Mouse (Mus musculus) small intestine, adult 2 months (tissue): ENCODE data around the gene Car2. TPM values are rescaled to one million over a fixed set of nuclear protein-coding genes. Genes with fewer than 3 reads are reported as not detected.

Experiments used
- H3K27ac ChIP-seq: fragments of 200-500 bp; 2 replicates; pipeline ENCODE4 v1.5.1; 2012; ENCODE audit warnings: low read depth, low read length, control low read depth, inconsistent platforms; ENCODE audit not compliant: insufficient read depth
- H3K27me3 ChIP-seq: fragments of 200-500 bp; 2 replicates; pipeline ENCODE4 v1.6.1; 2012; ENCODE audit warnings: mild to moderate bottlenecking, moderate library complexity, low read length, inconsistent platforms; ENCODE audit not compliant: control insufficient read depth, insufficient read depth
- H3K36me3 ChIP-seq: fragments of 200-500 bp; 2 replicates; pipeline ENCODE4 v1.6.1; 2012; ENCODE audit warnings: mild to moderate bottlenecking, low read length, control low read depth, inconsistent platforms; ENCODE audit not compliant: control insufficient read depth, insufficient read depth
- H3K4me1 ChIP-seq: fragments of 200-500 bp; 2 replicates; pipeline ENCODE4 v1.6.1; 2012; ENCODE audit warnings: low read length, inconsistent platforms, mixed read lengths; ENCODE audit not compliant: control insufficient read depth, insufficient read depth, insufficient read length
- H3K4me3 ChIP-seq: fragments of 200-500 bp; 2 replicates; pipeline ENCODE4 v1.5.1; 2012; ENCODE audit warnings: low read depth, mild to moderate bottlenecking, control low read depth, inconsistent platforms, low read length, moderate library complexity
- CTCF ChIP-seq: fragments of 200-500 bp; IDR thresholded peaks from 2 replicates; pipeline ENCODE4 v1.5.1; 2012; ENCODE audit warnings: low read depth, mild to moderate bottlenecking, control low read depth, inconsistent platforms, low read length, moderate library complexity, mixed read lengths; ENCODE audit not compliant: insufficient replicate concordance, insufficient read length; ENCODE audit errors: extremely low read depth
- POLR2A ChIP-seq: fragments of 200-500 bp; IDR thresholded peaks from 2 replicates; pipeline ENCODE4 v1.6.1; 2012; ENCODE audit warnings: low read depth, mild to moderate bottlenecking, control low read depth, inconsistent platforms, low read length, moderate library complexity
- WGBS: fragments of 180-500 bp; shearing (Covaris S2); methylation state at CpG from one replicate; pipeline ENCODE4 v1.1.7; 2018; 5-methylcytosine and 5-hydroxymethylcytosine counted together
- polyA plus RNA-seq: library from polyadenylated mRNA; depleted of rRNA; stranded (reverse); fragments of >200 nt; gene quantifications from 2 replicates; pipeline ENCODE4 v1.2.3, GENCODE M21; 2012

Gene Car2
- polyA plus RNA-seq, 1 experiment, result 23.6 TPM

DNA sequence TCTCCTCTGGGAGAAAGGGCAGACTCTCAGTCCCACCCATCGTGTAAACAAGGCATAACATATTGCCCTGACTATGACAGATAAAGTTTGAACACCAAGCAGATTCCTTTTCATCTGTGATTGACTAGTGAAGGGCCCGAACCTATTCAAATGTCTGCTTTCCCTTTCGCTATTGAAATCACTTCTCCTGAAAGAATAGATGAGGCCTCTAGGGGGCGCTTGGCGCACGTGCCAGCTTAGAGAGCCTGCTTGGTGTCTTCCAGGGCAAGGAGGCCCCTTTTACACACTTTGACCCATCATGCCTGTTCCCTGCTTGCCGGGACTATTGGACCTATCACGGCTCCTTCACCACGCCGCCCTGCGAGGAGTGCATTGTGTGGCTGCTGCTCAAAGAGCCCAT is 16.3 kb upstream of the Car2 start:
- Histone ChIP-seq H3K27me3 (no peaks in the 10 kb centered on the region), H3K27ac (no peak overlapping the region), H3K4me3 (0 out of 2 replicates have a peak overlapping the region, but pooled peaks have one; percentile 14), H3K4me1 (peaks cover 7% of the 10 kb centered on the region; the same call in 1 of the 2 replicates), H3K36me3 (no peaks in the 10 kb centered on the region)
- WGBS, result 9% methylated on average over 11 of the region's 11 CpGs
- TF ChIP-seq CTCF (peak; percentile 86; the same call in 1 of the 2 replicates), POLR2A (no peak)

GRCm38 (mm10) chr3:14870528-14870927 is 15.5 kb upstream of the Car2 start:
- Histone ChIP-seq H3K4me1 (peaks cover 7% of the 10 kb centered on the region; the same call in 1 of the 2 replicates), H3K27me3 (no peaks in the 10 kb centered on the region), H3K36me3 (no peaks in the 10 kb centered on the region), H3K4me3 (no peak overlapping the region), H3K27ac (no peak overlapping the region)
- 27% methylated on average over 1 of the region's 1 CpGs for WGBS
- TF ChIP-seq POLR2A (no peak), CTCF (no peak)

- 56% methylated on average over 7 of the region's 7 CpGs for WGBS
- Histone ChIP-seq H3K4me3 (no peak overlapping the region), H3K36me3 (no peaks in the 10 kb centered on the region), H3K27ac (no peak overlapping the region), H3K4me1 (peaks cover 7% of the 10 kb centered on the region; the same call in 1 of the 2 replicates), H3K27me3 (no peaks in the 10 kb centered on the region)
- TF ChIP-seq CTCF (no peak), POLR2A (no peak)
Measured at GRCm38 (mm10) chr3:14871386-14871785, 14.7 kb upstream of the Car2 start.

- WGBS, result 42% methylated on average over 8 of the region's 8 CpGs
- Histone ChIP-seq H3K36me3 (no peaks in the 10 kb centered on the region), H3K27ac (no peak overlapping the region), H3K27me3 (no peaks in the 10 kb centered on the region), H3K4me1 (peaks cover 5% of the 10 kb centered on the region; the same call in 1 of the 2 replicates), H3K4me3 (no peak overlapping the region)
- TF ChIP-seq POLR2A, result no peak
Measured at GRCm38 (mm10) chr3:14874402-14875040, 11.6 kb upstream of the Car2 start.

DNA sequence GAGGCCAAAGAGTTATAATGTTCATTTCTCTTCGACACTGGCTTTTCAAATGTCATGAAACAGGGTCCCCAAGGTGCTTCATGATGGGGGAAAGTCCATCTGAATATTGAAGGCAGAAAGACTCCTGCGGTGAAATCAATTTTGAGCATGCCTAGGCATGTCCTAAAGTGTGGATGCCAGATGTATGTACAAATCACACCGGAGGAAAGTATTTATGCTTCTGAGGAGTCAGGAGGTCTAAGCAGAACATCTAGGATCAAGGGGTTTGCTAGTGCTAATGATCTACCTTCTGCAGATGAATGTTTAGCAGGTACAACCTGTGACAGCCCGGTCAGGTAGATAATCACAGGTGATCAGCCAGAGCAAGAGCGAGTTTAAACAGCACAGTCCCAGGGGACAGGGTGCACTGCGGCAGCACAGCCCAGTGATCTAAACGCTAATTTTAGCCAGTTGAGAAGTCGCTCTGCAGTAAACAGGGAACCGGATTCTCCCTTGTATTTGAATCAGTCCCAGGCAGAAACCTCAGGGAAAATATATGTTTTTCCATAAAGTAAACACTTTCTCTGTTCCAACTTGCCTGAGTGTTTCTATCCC is 9.7 kb upstream of the Car2 start:
- TF ChIP-seq CTCF (no peak), POLR2A (no peak)
- Histone ChIP-seq H3K27ac (no peak overlapping the region), H3K4me1 (no peaks in the 10 kb centered on the region), H3K4me3 (no peak overlapping the region), H3K27me3 (no peaks in the 10 kb centered on the region), H3K36me3 (no peaks in the 10 kb centered on the region)
- 72% methylated on average over 9 of the region's 9 CpGs for WGBS

- H3K27me3 ChIP-seq, result no peaks in the 10 kb centered on the region
- TF ChIP-seq CTCF, result no peak
- H3K4me1 ChIP-seq, result no peaks in the 10 kb centered on the region
- WGBS, result 78% methylated on average over 7 of the region's 7 CpGs
- no peak overlapping the region for H3K4me3 ChIP-seq
- H3K36me3 ChIP-seq, result no peaks in the 10 kb centered on the region
- H3K27ac ChIP-seq, result no peak overlapping the region
Measured at GRCm38 (mm10) chr3:14877251-14877909, 8.7 kb upstream of the Car2 start.

GRCm38 (mm10) chr3:14878749-14879223 is 7.3 kb upstream of the Car2 start:
- H3K4me1 ChIP-seq, result no peaks in the 10 kb centered on the region
- no peaks in the 10 kb centered on the region for H3K36me3 ChIP-seq
- H3K27me3 ChIP-seq, result no peaks in the 10 kb centered on the region
- no peak overlapping the region for H3K4me3 ChIP-seq
- TF ChIP-seq CTCF (no peak), POLR2A (no peak)
- WGBS, result 76% methylated on average over 6 of the region's 6 CpGs
- H3K27ac ChIP-seq, result no peak overlapping the region
